In the genomic region with DNA sequence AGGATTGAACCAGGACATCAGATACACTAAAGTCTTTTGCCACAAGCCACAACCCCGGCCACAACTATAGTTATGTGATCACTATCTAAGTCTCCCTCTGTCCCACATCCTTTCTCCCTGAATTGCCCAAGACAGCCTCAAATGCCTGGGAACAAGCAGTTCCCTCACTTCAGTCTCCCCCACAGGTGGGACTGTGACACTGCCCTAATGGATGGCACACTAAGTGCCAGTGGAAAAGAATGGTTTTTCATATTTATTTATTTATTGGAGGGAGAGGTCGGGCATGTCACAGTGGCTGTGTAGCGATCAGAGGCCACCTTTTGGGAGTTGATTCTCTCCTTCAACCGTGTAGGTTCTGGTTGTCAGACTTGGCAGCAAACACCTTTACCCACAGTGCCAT, we compare ENCODE assay signal across 22 mouse cellular contexts.
"Had no signal": no experiment of that assay in that cellular context is flagged by ENCODE, and none has a peak within 500 bp of the region (broad histone marks: within the 10 kb centered on the region; RNA-seq: fewer than 3 reads in every experiment).

No protein-coding gene starts in this region.

- H3K4me3 ChIP-seq: heart, embryonic 10.5 days; heart, embryonic 12.5 days; hindbrain, embryonic 13.5 days; hindbrain, embryonic 15.5 days; limb, embryonic 13.5 days; limb, embryonic 15.5 days; liver, embryonic 12.5 days had no signal

- DNase-seq: gastrocnemius, postnatal 14 days; gastrocnemius, postnatal 36 days; heart, adult 18-20 months; heart, postnatal 10 days; heart, postnatal 4 days; kidney, adult 11 months; kidney, adult 2 months; kidney, adult 9 months; kidney, postnatal 10 days; kidney, postnatal 36 days; layer of hippocampus, adult 9-11 months; layer of hippocampus, postnatal 36 days; left cerebral cortex, postnatal 4 days had no signal

- H3K27me3 ChIP-seq: heart, embryonic 12.5 days; hindbrain, embryonic 13.5 days; hindbrain, embryonic 15.5 days; limb, embryonic 13.5 days; limb, embryonic 15.5 days; liver, embryonic 12.5 days had no signal

- H3K4me2 ChIP-seq: heart, embryonic 12.5 days; hindbrain, embryonic 13.5 days; hindbrain, embryonic 15.5 days; limb, embryonic 13.5 days; limb, embryonic 15.5 days; liver, embryonic 12.5 days had no signal

- H3K9me3 ChIP-seq: heart, embryonic 10.5 days; heart, embryonic 12.5 days; hindbrain, embryonic 13.5 days; hindbrain, embryonic 15.5 days; limb, embryonic 13.5 days; limb, embryonic 15.5 days; liver, embryonic 12.5 days had no signal

- H3K27ac ChIP-seq: hindbrain, embryonic 13.5 days; hindbrain, embryonic 15.5 days; hindbrain, postnatal 0 days; limb, embryonic 13.5 days; limb, embryonic 15.5 days; liver, embryonic 12.5 days had no signal

- H3K9ac ChIP-seq: heart, embryonic 12.5 days; hindbrain, embryonic 13.5 days; hindbrain, embryonic 15.5 days; limb, embryonic 13.5 days; limb, embryonic 15.5 days; liver, embryonic 12.5 days had no signal

- H3K36me3 ChIP-seq: hindbrain, embryonic 13.5 days; hindbrain, embryonic 15.5 days; limb, embryonic 15.5 days had no signal

- ATAC-seq: hindbrain, postnatal 0 days; intestine, embryonic 16.5 days; liver, embryonic 12.5 days had no signal
